ENCODE assay signal across 10 mouse cellular contexts in the genomic region with DNA sequence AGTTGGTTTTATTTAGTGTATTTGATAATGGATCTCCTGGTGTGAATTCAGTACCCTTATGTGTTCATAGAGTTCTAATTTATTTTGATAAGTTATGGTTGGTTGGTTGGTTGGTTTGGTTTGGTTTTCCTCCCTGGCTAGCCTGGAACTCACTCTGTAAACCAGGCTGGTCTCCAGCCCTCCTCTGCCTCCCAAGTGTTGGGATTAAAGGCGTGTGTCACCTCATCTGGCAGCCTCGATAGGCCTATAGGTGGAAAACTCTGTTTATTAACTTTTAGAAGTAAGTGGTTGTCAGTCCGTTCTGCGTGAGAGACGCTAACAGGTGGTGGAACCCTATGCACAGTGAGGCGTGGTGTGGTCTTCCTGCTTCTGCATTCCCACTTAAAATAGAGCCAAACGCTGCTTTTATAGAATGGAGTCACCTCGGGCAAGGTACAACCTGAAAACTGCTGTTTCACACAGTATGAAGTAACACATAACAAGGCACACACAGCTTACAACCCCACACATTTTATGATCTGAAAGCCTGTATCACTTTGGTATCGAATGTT. TPM values are rescaled to one million over a fixed set of nuclear protein-coding genes. Genes with fewer than 3 reads are reported as not detected.
DNase-seq lines count a peak whose midpoint lies in the region; ATAC-seq lines count a peak whose summit lies in the region.
"Had no signal": no experiment of that assay in that cellular context is flagged by ENCODE, and none has a peak within 500 bp of the region (broad histone marks: within the 10 kb centered on the region; RNA-seq: fewer than 3 reads in every experiment).

No protein-coding gene starts in this region.

- DNase-seq in heart, adult 11 months = peak; percentile 84
- no peak for DNase-seq in heart, postnatal 4 days
- DNase-seq in cerebellum, adult 8-10 months = no peak
- DNase-seq in layer of hippocampus, adult 18-20 months (ENCODE audit: low spot score in 2 of 2) = no peak
- DNase-seq: adrenal gland, postnatal 10 days; embryo, embryonic 11 days had no signal

- no peaks in the 10 kb centered on the region for H3K36me3 ChIP-seq in midbrain, embryonic 12.5 days
- no peaks in the 10 kb centered on the region for H3K36me3 ChIP-seq in midbrain, embryonic 16.5 days (ENCODE audit: control insufficient read depth, insufficient read depth, low read length)
- no peaks in the 10 kb centered on the region for H3K36me3 ChIP-seq in limb, embryonic 13.5 days
- H3K36me3 ChIP-seq in stomach, embryonic 14.5 days (ENCODE audit: control insufficient read depth, insufficient read depth, low read length) = no peaks in the 10 kb centered on the region

- H3K4me1 ChIP-seq in midbrain, embryonic 12.5 days = peaks cover 10% of the 10 kb centered on the region
- peaks cover 15% of the 10 kb centered on the region for H3K4me1 ChIP-seq in midbrain, embryonic 16.5 days (ENCODE audit: control insufficient read depth, insufficient read depth, low read length)
- peaks cover 28% of the 10 kb centered on the region for H3K4me1 ChIP-seq in limb, embryonic 13.5 days
- H3K4me1 ChIP-seq in stomach, embryonic 14.5 days (ENCODE audit: control insufficient read depth, insufficient read depth, low read length) = 0 out of 2 replicates have a peak, but pooled peaks cover 3% of the 10 kb centered on the region

- no peak overlapping the region for H3K9ac ChIP-seq in midbrain, embryonic 12.5 days (replicated peaks)
- H3K9ac ChIP-seq in midbrain, embryonic 16.5 days (ENCODE audit: low read depth, low read length) = no peak overlapping the region
- no peak overlapping the region for H3K9ac ChIP-seq in limb, embryonic 13.5 days
- H3K9ac ChIP-seq in stomach, embryonic 14.5 days (replicated peaks; ENCODE audit: low read depth, low read length) = no peak overlapping the region

- H3K4me3 ChIP-seq in midbrain, embryonic 12.5 days = no peak overlapping the region
- no peak overlapping the region for H3K4me3 ChIP-seq in midbrain, embryonic 16.5 days (ENCODE audit: low read depth, low read length)
- peak overlapping the region; percentile 89; the same call in 1 of the 2 replicates for H3K4me3 ChIP-seq in limb, embryonic 13.5 days
- no peak overlapping the region for H3K4me3 ChIP-seq in stomach, embryonic 14.5 days (ENCODE audit: low read depth, low read length)

- ATAC-seq in midbrain, embryonic 12.5 days (ENCODE audit: low FRiP score, low read depth) = no peak
- no peak for ATAC-seq in midbrain, embryonic 16.5 days
- no peak for ATAC-seq in limb, embryonic 13.5 days (ENCODE audit: low FRiP score, low read depth)
- no peak for ATAC-seq in stomach, embryonic 14.5 days (ENCODE audit: insufficient number of reproducible peaks, insufficient read depth, low FRiP score, low read depth)

- H3K27me3 ChIP-seq in midbrain, embryonic 12.5 days = no peaks in the 10 kb centered on the region
- no peaks in the 10 kb centered on the region for H3K27me3 ChIP-seq in midbrain, embryonic 16.5 days (ENCODE audit: control insufficient read depth, insufficient read depth, low read depth, low read length)
- H3K27me3 ChIP-seq in limb, embryonic 13.5 days = no peaks in the 10 kb centered on the region
- H3K27me3 ChIP-seq in stomach, embryonic 14.5 days (ENCODE audit: control insufficient read depth, insufficient read depth, low read length) = no peaks in the 10 kb centered on the region

- 93% methylated on average over 9 of the region's 9 CpGs for WGBS in midbrain, embryonic 12.5 days
- WGBS in midbrain, embryonic 16.5 days = 92% methylated on average over 9 of the region's 9 CpGs
- 83% methylated on average over 9 of the region's 9 CpGs for WGBS in limb, embryonic 13.5 days
- WGBS in stomach, embryonic 14.5 days = 91% methylated on average over 9 of the region's 9 CpGs

- no peak overlapping the region for H3K27ac ChIP-seq in midbrain, embryonic 12.5 days (replicated peaks)
- H3K27ac ChIP-seq in midbrain, embryonic 16.5 days (ENCODE audit: low read length) = no peak overlapping the region
- no peak overlapping the region for H3K27ac ChIP-seq in limb, embryonic 13.5 days
- no peak overlapping the region for H3K27ac ChIP-seq in stomach, embryonic 14.5 days (ENCODE audit: low read length)

- H3K4me2 ChIP-seq in midbrain, embryonic 12.5 days (replicated peaks) = peak overlapping the region; percentile 77; the same call in 1 of the 2 replicates
- no peak overlapping the region for H3K4me2 ChIP-seq in midbrain, embryonic 16.5 days (ENCODE audit: low read length)
- peak overlapping the region; percentile 71 for H3K4me2 ChIP-seq in limb, embryonic 13.5 days (replicated peaks)
- H3K4me2 ChIP-seq in stomach, embryonic 14.5 days (replicated peaks; ENCODE audit: low read depth, low read length) = peak overlapping the region; percentile 73; the same call in 1 of the 2 replicates

- H3K9me3 ChIP-seq in midbrain, embryonic 12.5 days = no peaks in the 10 kb centered on the region
- H3K9me3 ChIP-seq in midbrain, embryonic 16.5 days (replicated peaks; ENCODE audit: control insufficient read depth, low read length, poor library complexity, severe bottlenecking) = no peaks in the 10 kb centered on the region
- no peaks in the 10 kb centered on the region for H3K9me3 ChIP-seq in limb, embryonic 13.5 days
- no peaks in the 10 kb centered on the region for H3K9me3 ChIP-seq in stomach, embryonic 14.5 days (ENCODE audit: control insufficient read depth, low read depth, low read length)

RNA-seq across cellular contexts. Expression of a gene that starts 1.6 kb away (rescaled TPM):
- total RNA-seq in heart, postnatal 4 days (2021) = 100 to 1,000 TPM; 158 to 161 TPM
- polyA plus RNA-seq in midbrain, embryonic 12.5 days (2016; fragmentation: Nextera tagmentation; extraction: Ambion mirVana) = 71.7 and 73.7 TPM in 2 replicates
- polyA plus RNA-seq in midbrain, embryonic 16.5 days (2015; fragmentation: Nextera tagmentation; extraction: Ambion mirVana) = 125 TPM in 2 replicates
- polyA plus RNA-seq in limb, embryonic 13.5 days (2015; fragmentation: Nextera tagmentation; extraction: Ambion mirVana) = 65.1 and 69.7 TPM in 2 replicates
- 79.5 and 80.8 TPM in 2 replicates for polyA plus RNA-seq in stomach, embryonic 14.5 days (2014; fragmentation: Nextera tagmentation; extraction: Ambion mirVana)
- 10 to 100 TPM; 84.9 to 94.4 TPM for total RNA-seq in layer of hippocampus, adult 18-20 months (2021)

RNA-seq across cellular contexts. Expression of a gene that starts 6.2 kb away (rescaled TPM):
- 10 to 100 TPM; 39.5 to 39.6 TPM for total RNA-seq in heart, postnatal 4 days (2021)
- 124 and 129 TPM in 2 replicates for polyA plus RNA-seq in midbrain, embryonic 12.5 days (2016; fragmentation: Nextera tagmentation; extraction: Ambion mirVana)
- 106 and 107 TPM in 2 replicates for polyA plus RNA-seq in midbrain, embryonic 16.5 days (2015; fragmentation: Nextera tagmentation; extraction: Ambion mirVana)
- polyA plus RNA-seq in limb, embryonic 13.5 days (2015; fragmentation: Nextera tagmentation; extraction: Ambion mirVana) = 155 and 162 TPM in 2 replicates
- polyA plus RNA-seq in stomach, embryonic 14.5 days (2014; fragmentation: Nextera tagmentation; extraction: Ambion mirVana) = 134 and 137 TPM in 2 replicates
- total RNA-seq in layer of hippocampus, adult 18-20 months (2021) = 10 to 100 TPM; 16.2 to 18.4 TPM

RNA-seq across cellular contexts. Expression of a gene that starts 32.3 kb away (rescaled TPM):
- total RNA-seq in heart, postnatal 4 days (2021) = 1 to 10 TPM; 5.9 to 8.4 TPM
- 12.6 and 14.4 TPM in 2 replicates for polyA plus RNA-seq in midbrain, embryonic 12.5 days (2016; fragmentation: Nextera tagmentation; extraction: Ambion mirVana)
- 43.6 and 55.8 TPM in 2 replicates for polyA plus RNA-seq in midbrain, embryonic 16.5 days (2015; fragmentation: Nextera tagmentation; extraction: Ambion mirVana)
- 10.4 and 12.7 TPM in 2 replicates for polyA plus RNA-seq in limb, embryonic 13.5 days (2015; fragmentation: Nextera tagmentation; extraction: Ambion mirVana)
- polyA plus RNA-seq in stomach, embryonic 14.5 days (2014; fragmentation: Nextera tagmentation; extraction: Ambion mirVana) = 12.2 and 15.0 TPM in 2 replicates
- 10 to 100 TPM; 37.5 to 37.8 TPM for total RNA-seq in layer of hippocampus, adult 18-20 months (2021)

RNA-seq across cellular contexts. Expression of a gene that starts 47.3 kb away (rescaled TPM):
- 10 to 100 TPM in 1 of 2 experiments, 1 to 10 TPM in 1; 8.8 to 10.2 TPM for total RNA-seq in heart, postnatal 4 days (2021)
- polyA plus RNA-seq in midbrain, embryonic 12.5 days (2016; fragmentation: Nextera tagmentation; extraction: Ambion mirVana) = 1.3 and 2.0 TPM in 2 replicates
- 3.3 and 4.4 TPM in 2 replicates for polyA plus RNA-seq in midbrain, embryonic 16.5 days (2015; fragmentation: Nextera tagmentation; extraction: Ambion mirVana)
- 0.45 and 0.46 TPM in 2 replicates for polyA plus RNA-seq in limb, embryonic 13.5 days (2015; fragmentation: Nextera tagmentation; extraction: Ambion mirVana)
- 0.13 and 0.41 TPM in 2 replicates for polyA plus RNA-seq in stomach, embryonic 14.5 days (2014; fragmentation: Nextera tagmentation; extraction: Ambion mirVana)
- total RNA-seq in layer of hippocampus, adult 18-20 months (2021) = 1 to 10 TPM in 1 of 2 experiments, under 1 TPM in 1; 0.92 to 1.3 TPM
